Mouse (Mus musculus): ENCODE results near the gene Cntnap2. TPM values are rescaled to one million over a fixed set of nuclear protein-coding genes. Genes with fewer than 3 reads are reported as not detected.

The Cntnap2 gene
- polyA plus RNA-seq, 1 experiment from 2014 or later: 48.2 TPM

DNA sequence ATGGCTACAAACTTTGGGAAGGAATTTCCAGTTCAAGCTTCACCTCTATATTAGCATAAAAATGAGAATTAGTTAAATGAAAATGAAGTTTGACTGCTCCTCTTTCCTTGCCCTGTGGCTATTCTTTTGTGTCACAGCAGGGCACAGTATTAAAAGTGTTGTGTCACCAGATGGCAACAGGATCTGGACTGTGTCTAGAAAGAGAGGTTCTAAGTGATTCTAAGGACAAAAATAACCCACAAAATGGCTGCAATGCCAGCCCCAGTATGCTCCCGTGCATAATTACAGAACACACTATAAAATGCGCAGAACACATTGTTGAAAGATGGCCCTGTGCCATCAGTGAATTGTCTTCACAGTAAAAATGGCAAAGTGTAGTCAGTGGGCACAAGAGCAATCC lies 1146.4 kb downstream of the Cntnap2 start:
- Histone ChIP-seq H3K4me2 (ENCODE audit: low read length) (no peak overlapping the region), H3K36me3 (ENCODE audit: control insufficient read depth, insufficient read depth, low read length) (no peaks in the 10 kb centered on the region), H3K27ac (ENCODE audit: low read depth, low read length) (no peak overlapping the region), H3K4me3 (ENCODE audit: low read length) (no peak overlapping the region), H3K9ac (ENCODE audit: low read depth, low read length) (no peak overlapping the region), H3K27me3 (replicated peaks; ENCODE audit: control insufficient read depth, insufficient read depth, low read length) (no peaks in the 10 kb centered on the region), H3K9me3 (ENCODE audit: control insufficient read depth, low read length) (no peaks in the 10 kb centered on the region), H3K4me1 (ENCODE audit: control insufficient read depth, insufficient read depth, low read depth, low read length) (no peaks in the 10 kb centered on the region)
- WGBS: 50% methylated on average over 2 of the region's 2 CpGs
- no peak for ATAC-seq

DNA sequence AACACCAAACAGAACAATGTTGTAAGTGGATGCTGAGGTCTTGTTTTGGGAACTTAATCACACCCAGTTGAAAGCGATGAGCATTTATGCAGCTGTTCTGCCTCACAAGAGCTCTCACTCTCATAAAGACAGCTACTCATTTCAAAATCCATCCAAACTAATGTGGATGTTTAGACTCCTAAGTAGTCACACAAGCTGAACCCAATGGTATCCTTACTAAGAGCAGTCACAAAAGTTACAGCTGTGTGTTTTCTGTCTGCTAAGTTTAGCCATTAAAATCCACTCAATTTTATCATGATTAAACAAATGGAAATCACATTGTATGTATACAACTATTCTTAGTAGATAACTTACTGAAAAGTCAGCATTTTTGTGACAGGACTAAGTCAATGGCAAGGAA lies 1173.7 kb downstream of the Cntnap2 start:
- H3K4me3 ChIP-seq (ENCODE audit: low read length): no peak overlapping the region
- H3K4me2 ChIP-seq (ENCODE audit: low read length): no peak overlapping the region
- no peaks in the 10 kb centered on the region for H3K36me3 ChIP-seq (ENCODE audit: control insufficient read depth, insufficient read depth, low read length)
- H3K9ac ChIP-seq (ENCODE audit: low read depth, low read length): no peak overlapping the region
- no peaks in the 10 kb centered on the region for H3K27me3 ChIP-seq (replicated peaks; ENCODE audit: control insufficient read depth, insufficient read depth, low read length)
- no peak overlapping the region for H3K27ac ChIP-seq (ENCODE audit: low read depth, low read length)
- WGBS: 90% methylated on average over 1 of the region's 1 CpGs
- no peaks in the 10 kb centered on the region for H3K9me3 ChIP-seq (ENCODE audit: control insufficient read depth, low read length)
- ATAC-seq: no peak
- no peaks in the 10 kb centered on the region for H3K4me1 ChIP-seq (ENCODE audit: control insufficient read depth, insufficient read depth, low read depth, low read length)

DNA sequence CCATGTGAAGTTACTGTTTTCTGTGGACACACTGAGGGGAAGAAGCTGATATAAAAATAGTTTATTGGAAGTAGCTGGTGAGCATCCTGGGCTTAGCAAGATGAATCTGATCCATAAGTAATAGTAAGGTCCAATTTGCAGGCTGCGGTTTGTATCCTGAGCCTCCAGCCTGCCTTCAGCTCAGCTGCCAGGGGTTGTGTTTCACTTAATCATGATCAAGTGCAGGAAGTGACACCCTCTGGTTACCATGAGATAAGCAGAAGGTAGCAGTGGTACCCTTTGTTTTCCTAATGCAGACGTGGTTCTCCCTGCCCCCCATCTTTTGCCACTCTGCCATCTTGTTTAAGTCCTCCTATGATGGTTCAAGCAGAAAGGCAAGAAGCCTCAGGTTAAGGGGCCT lies 1181.2 kb downstream of the Cntnap2 start:
- ATAC-seq: no peak
- Histone ChIP-seq H3K9me3 (ENCODE audit: control insufficient read depth, low read length) (no peaks in the 10 kb centered on the region), H3K4me1 (ENCODE audit: control insufficient read depth, insufficient read depth, low read depth, low read length) (no peaks in the 10 kb centered on the region), H3K36me3 (ENCODE audit: control insufficient read depth, insufficient read depth, low read length) (no peaks in the 10 kb centered on the region), H3K27me3 (replicated peaks; ENCODE audit: control insufficient read depth, insufficient read depth, low read length) (no peaks in the 10 kb centered on the region), H3K4me3 (ENCODE audit: low read length) (no peak overlapping the region), H3K4me2 (ENCODE audit: low read length) (no peak overlapping the region), H3K27ac (ENCODE audit: low read depth, low read length) (no peak overlapping the region), H3K9ac (ENCODE audit: low read depth, low read length) (no peak overlapping the region)
- 70% methylated on average over 2 of the region's 2 CpGs for WGBS

DNA sequence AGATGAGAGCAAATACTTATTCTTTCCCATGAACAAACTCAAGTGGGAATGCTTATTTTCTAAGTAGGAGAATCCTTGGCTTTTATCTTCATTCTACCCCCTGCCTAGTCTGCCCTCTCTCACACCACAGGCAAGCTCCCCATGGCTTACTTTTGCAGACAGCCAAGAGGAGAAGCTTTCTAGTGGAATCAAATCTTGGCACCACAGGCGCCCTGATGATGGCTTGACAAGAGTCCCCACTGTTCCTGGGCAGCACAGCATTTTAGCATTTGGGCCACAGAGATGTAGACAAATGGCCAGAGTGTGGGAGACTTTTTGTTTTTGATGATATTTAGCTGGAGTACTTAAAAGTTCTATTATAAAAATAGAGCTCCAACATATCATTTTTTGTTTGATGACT lies 1204.0 kb downstream of the Cntnap2 start:
- H3K9me3 ChIP-seq (ENCODE audit: control insufficient read depth, low read length): no peaks in the 10 kb centered on the region
- 21% methylated on average over 1 of the region's 1 CpGs for WGBS
- H3K27me3 ChIP-seq (replicated peaks; ENCODE audit: control insufficient read depth, insufficient read depth, low read length): no peaks in the 10 kb centered on the region
- no peak overlapping the region for H3K27ac ChIP-seq (ENCODE audit: low read depth, low read length)
- no peak for ATAC-seq
- H3K9ac ChIP-seq (ENCODE audit: low read depth, low read length): no peak overlapping the region
- H3K4me3 ChIP-seq (ENCODE audit: low read length): no peak overlapping the region
- no peaks in the 10 kb centered on the region for H3K36me3 ChIP-seq (ENCODE audit: control insufficient read depth, insufficient read depth, low read length)
- H3K4me2 ChIP-seq (ENCODE audit: low read length): no peak overlapping the region
- no peaks in the 10 kb centered on the region for H3K4me1 ChIP-seq (ENCODE audit: control insufficient read depth, insufficient read depth, low read depth, low read length)

DNA sequence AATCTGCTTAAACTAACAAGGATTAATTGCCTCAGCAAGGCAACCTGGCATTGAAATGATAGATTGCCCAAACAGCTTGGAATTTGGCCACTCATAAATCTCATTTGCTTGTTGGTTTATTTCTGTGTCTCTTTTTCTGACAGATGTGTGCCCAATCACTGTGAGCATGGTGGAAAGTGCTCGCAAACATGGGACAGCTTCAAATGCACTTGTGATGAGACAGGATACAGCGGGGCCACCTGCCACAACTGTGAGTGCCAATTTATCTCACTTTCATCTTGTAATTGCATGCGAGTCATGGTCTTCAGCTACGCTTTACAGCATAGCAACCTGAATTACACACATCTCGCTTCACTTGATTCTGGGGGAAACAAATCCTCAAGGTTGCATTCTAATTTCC lies 1287.8 kb downstream of the Cntnap2 start:
- Histone ChIP-seq H3K27me3 (replicated peaks; ENCODE audit: control insufficient read depth, insufficient read depth, low read length) (no peaks in the 10 kb centered on the region), H3K4me3 (ENCODE audit: low read length) (no peak overlapping the region), H3K9me3 (ENCODE audit: control insufficient read depth, low read length) (no peaks in the 10 kb centered on the region), H3K4me1 (ENCODE audit: control insufficient read depth, insufficient read depth, low read depth, low read length) (no peaks in the 10 kb centered on the region), H3K4me2 (ENCODE audit: low read length) (no peak overlapping the region), H3K27ac (ENCODE audit: low read depth, low read length) (no peak overlapping the region), H3K36me3 (ENCODE audit: control insufficient read depth, insufficient read depth, low read length) (no peaks in the 10 kb centered on the region), H3K9ac (ENCODE audit: low read depth, low read length) (no peak overlapping the region)
- peak; percentile 80 for ATAC-seq
- WGBS: 55% methylated on average over 5 of the region's 5 CpGs

DNA sequence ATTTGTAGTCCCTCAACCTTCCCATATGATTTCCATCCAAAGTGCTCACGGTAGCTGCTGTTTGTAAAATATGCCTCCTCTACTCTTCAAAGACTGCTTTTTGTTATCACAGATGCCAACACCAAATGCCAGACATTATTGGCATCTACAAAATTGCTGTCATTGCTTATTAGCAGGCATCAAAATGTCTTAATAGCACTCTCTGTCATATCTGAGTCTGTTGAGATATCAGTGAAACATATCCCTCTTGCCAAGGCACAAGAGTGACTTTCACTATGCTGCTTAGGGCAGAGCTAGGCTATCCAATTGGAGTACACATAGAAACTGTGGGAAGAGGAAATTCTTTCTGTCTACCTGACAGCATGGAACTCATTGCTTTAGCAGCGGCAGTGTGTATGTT lies 1301.9 kb downstream of the Cntnap2 start:
- no peak overlapping the region for H3K4me2 ChIP-seq (ENCODE audit: low read length)
- 76% methylated on average over 2 of the region's 2 CpGs for WGBS
- no peak overlapping the region for H3K4me3 ChIP-seq (ENCODE audit: low read length)
- no peak overlapping the region for H3K27ac ChIP-seq (ENCODE audit: low read depth, low read length)
- H3K36me3 ChIP-seq (ENCODE audit: control insufficient read depth, insufficient read depth, low read length): no peaks in the 10 kb centered on the region
- no peaks in the 10 kb centered on the region for H3K9me3 ChIP-seq (ENCODE audit: control insufficient read depth, low read length)
- H3K4me1 ChIP-seq (ENCODE audit: control insufficient read depth, insufficient read depth, low read depth, low read length): no peaks in the 10 kb centered on the region
- H3K27me3 ChIP-seq (replicated peaks; ENCODE audit: control insufficient read depth, insufficient read depth, low read length): no peaks in the 10 kb centered on the region
- no peak for ATAC-seq
- no peak overlapping the region for H3K9ac ChIP-seq (ENCODE audit: low read depth, low read length)

DNA sequence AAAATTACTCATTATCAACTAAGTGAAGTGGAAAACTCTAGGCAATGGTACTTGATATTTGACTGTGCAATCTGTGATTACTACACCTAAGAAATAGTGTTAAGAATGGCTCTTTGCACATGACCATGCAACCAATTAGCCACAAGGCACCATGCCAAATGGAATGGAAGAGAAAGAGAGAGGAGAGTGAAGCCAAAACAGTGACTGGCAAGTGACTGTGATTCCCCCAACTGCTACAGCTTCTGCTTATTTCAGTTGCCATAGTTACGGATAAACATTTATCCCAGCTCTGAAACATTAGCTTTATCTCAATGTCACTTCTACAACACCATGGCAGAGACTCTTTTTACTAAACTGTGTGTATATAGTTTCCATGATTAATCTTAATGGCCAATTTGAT lies 1303.0 kb downstream of the Cntnap2 start:
- Histone ChIP-seq H3K27ac (ENCODE audit: low read depth, low read length) (no peak overlapping the region), H3K27me3 (replicated peaks; ENCODE audit: control insufficient read depth, insufficient read depth, low read length) (no peaks in the 10 kb centered on the region), H3K4me1 (ENCODE audit: control insufficient read depth, insufficient read depth, low read depth, low read length) (no peaks in the 10 kb centered on the region), H3K4me3 (ENCODE audit: low read length) (no peak overlapping the region), H3K9me3 (ENCODE audit: control insufficient read depth, low read length) (no peaks in the 10 kb centered on the region), H3K4me2 (ENCODE audit: low read length) (no peak overlapping the region), H3K9ac (ENCODE audit: low read depth, low read length) (no peak overlapping the region), H3K36me3 (ENCODE audit: control insufficient read depth, insufficient read depth, low read length) (no peaks in the 10 kb centered on the region)
- peak; percentile 69 for ATAC-seq
- 88% methylated on average over 1 of the region's 1 CpGs for WGBS

DNA sequence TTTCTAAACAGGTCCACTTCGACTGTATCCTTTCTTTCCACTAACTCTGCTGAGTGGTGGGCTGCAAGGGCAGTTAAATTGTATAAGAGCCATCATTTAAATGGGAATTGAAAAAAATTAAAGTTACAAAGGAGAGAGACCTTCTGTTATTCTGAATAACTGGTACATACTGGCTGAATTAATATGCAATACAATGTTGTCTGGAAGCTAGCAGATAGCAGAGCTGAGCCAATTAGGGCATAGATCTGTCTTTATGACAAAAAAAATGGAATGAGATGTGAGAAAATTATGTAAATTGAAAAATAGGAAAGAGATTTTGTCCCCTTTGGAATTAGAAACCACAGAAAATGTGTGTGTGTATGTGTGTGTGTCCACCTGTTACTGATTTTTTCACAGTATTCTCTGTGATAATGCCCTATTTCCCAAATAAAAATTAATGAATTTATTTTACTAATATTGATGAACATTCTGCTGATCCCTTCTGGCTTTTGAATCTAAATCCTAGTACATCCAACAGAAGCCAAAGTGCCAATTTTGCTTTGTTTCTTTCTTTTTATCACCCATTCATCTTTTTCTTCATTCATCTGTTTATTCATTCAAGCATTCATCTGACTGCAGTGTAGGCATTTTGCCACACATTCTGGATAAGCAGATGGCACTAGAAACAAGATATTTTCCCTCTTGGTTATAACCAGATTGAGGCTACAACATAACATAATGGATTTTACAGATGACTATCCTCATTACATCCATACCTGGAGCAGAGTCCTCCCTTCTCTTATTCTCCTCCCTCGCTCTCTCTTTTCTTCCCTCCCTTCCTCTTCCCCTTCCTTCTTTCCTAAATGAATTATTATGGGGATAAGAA lies 1339.8 kb downstream of the Cntnap2 start:
- no peaks in the 10 kb centered on the region for H3K9me3 ChIP-seq (ENCODE audit: control insufficient read depth, low read length)
- ATAC-seq: peak; percentile 27; the same call in 1 of the 2 replicates
- H3K4me1 ChIP-seq (ENCODE audit: control insufficient read depth, insufficient read depth, low read depth, low read length): no peaks in the 10 kb centered on the region
- no peak overlapping the region for H3K9ac ChIP-seq (ENCODE audit: low read depth, low read length)
- H3K4me3 ChIP-seq (ENCODE audit: low read length): no peak overlapping the region
- WGBS: 75% methylated on average over 2 of the region's 2 CpGs
- H3K4me2 ChIP-seq (ENCODE audit: low read length): no peak overlapping the region
- no peak overlapping the region for H3K27ac ChIP-seq (ENCODE audit: low read depth, low read length)
- no peaks in the 10 kb centered on the region for H3K27me3 ChIP-seq (replicated peaks; ENCODE audit: control insufficient read depth, insufficient read depth, low read length)
- H3K36me3 ChIP-seq (ENCODE audit: control insufficient read depth, insufficient read depth, low read length): no peaks in the 10 kb centered on the region

DNA sequence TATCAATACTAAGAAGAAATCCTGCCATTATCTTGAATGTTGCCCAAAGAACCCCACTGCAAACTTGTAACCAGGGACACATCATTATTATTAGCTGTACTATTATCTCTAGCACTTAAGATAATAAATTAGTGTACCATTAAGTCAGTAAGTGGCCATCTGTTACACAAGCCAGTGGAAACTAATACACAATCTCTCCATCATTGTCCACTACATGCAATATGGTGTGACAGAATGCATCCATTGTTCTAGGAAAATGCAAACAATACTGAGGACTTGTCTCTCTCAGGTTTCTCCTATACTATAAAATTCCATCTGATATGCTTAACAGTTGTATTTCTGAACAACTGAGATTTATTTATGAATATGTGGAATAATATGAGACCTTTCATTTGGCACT lies 1355.0 kb downstream of the Cntnap2 start:
- no peak overlapping the region for H3K27ac ChIP-seq (ENCODE audit: low read depth, low read length)
- no peak overlapping the region for H3K4me3 ChIP-seq (ENCODE audit: low read length)
- H3K27me3 ChIP-seq (replicated peaks; ENCODE audit: control insufficient read depth, insufficient read depth, low read length): no peaks in the 10 kb centered on the region
- H3K4me1 ChIP-seq (ENCODE audit: control insufficient read depth, insufficient read depth, low read depth, low read length): no peaks in the 10 kb centered on the region; the same call in 1 of the 2 replicates
- no peak overlapping the region for H3K4me2 ChIP-seq (ENCODE audit: low read length)
- no peak for ATAC-seq
- no peak overlapping the region for H3K9ac ChIP-seq (ENCODE audit: low read depth, low read length)
- no peaks in the 10 kb centered on the region for H3K9me3 ChIP-seq (ENCODE audit: control insufficient read depth, low read length)
- H3K36me3 ChIP-seq (ENCODE audit: control insufficient read depth, insufficient read depth, low read length): no peaks in the 10 kb centered on the region

All from hindbrain, embryonic 16.5 days (tissue).